Mouse (Mus musculus) lung, postnatal 25 days (tissue): ENCODE data around the gene Dynlrb1.
A peak's percentile ranks its signal among the peaks of the same experiment; 100 is the strongest.

Source experiments
- DNase-seq: peaks from one replicate; pipeline ENCODE4 v3.0.0; 2022; ENCODE audit warnings: low spot score

The Dynlrb1 gene

DNA sequence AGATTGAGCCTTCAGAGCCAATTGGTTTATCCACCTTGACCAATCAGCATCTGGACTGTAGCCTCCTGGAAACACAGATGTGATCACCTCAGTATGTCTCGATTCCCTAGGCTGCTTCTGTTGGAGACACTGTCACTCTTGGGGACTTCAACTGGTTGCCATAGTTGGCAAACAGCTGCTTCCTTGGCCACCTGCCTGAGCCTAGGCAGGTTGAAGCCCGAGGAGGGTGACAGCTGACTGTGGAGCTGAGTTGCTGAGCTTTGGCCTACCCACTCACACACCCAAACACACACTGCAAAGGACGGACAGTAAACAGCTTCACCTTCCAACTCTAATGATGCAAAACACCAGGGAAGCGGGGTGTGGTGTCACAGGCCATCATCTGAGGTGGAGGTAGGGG is 47.5 kb downstream of the Dynlrb1 start:
- DNase-seq = no peak

DNA sequence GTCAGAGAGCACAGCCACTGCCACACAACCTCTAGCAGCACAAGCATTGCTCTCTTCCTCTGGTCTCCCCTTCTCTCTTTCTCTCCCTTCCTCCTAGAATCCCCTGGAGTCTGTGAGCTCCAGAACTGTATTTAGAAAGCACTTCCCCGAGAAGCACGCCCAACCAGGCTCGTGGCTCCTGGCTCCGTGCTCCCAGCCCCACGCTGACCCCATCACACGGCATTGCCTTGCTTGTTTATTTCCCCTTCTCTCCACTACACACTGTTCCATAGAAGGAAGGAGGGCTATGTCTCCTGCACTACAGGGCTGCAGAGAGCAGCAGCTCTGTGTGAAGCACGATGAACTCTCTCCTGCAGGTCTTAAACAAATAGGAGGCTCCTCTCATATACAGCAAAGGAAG is 48.3 kb downstream of the Dynlrb1 start:
- no peak for DNase-seq

DNA sequence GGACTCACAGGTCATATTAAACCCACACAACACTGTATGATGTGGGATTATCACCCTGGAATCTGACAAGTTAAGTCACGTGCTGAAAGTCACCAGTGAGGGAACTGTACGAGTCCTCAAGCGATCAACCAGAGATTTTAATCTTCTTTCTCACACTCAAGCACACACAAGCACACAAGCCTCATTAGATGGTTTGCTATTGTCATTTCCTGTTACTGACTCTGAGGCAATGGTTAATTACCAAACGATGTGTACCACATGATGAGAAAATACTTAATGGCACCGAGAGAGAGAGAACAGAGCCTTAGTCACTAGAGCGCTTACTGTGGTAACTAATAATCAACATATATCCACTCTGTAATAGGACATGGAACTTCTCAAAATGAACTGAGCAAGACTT is 49.4 kb downstream of the Dynlrb1 start:
- DNase-seq = no peak

DNA sequence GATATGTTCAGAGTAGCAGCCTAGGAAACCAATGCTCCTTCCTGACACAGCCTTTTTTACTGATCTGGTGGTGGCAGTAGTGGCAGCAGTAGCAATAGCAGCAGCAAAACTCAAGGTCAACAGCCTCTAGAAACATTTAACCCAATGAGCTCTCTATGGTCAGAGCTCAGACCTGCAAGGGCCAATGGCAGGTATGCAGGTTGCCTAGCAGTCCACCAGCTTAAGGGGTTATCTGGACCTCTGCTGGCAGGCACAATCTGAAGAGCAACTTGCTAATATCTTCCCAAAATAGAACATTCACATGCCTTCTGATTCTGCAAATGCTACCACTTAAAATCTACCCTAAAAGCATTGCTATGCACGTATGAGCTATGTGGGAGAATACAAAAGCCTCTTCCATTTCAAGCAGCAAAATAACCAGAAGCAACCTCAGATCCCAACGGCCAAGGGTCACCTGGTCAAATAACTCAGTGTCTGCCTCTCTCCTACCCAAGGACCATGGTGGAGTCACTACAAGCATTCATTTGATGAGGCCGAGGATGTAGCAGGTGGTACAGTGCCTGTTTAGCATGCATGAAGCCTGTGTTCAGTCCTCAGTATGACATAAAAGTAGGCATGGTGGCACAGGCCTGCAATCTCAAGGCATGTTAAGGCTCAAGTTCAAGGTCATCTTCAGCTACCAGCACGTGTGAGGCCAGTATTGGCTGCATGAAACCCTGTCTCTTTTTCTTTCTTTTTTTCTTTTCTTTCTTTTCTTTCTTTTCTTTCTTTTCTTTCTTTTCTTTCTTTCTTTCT is 51.3 kb downstream of the Dynlrb1 start:
- no peak for DNase-seq

DNA sequence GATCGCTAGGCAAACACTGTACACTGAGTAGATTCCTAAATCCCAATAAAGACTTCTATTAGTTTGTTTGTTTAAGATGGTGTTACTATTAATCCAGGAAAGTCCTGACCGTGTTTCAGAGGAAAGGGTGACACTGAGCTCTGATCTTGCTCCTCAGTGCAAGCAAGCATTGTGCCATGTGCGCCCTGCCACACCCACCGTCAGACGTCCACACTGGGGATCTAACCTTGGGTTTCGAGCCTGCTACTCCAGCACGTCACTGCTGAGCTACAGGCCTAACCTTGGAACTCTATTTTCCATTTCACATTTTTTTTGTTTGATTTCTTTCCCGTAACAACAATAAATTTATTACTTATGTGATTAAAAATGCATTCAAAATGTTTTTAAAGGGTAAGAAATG is 53.7 kb downstream of the Dynlrb1 start:
- no peak for DNase-seq

GRCm38 (mm10) chr2:155293382-155293781 is 57.0 kb downstream of the Dynlrb1 start:
- no peak for DNase-seq

DNA sequence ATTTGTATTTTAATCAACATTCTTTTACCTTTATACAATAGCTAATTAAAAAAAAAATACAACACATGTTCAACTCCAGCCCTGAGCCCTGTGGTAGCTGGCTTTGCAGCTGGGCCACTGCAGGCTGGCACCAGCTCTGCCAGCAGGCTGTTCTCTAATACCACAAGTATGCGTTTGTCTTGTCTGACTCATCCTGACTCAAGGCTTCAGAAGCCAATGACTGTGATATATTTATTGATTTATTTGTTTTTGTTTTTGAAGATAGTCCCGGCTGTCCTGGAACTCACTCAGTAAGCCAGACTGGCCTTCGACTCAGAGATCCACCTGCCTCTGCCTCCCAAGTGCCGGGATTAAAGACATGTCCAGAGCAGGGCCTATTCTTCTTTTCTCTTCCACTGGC is 57.6 kb downstream of the Dynlrb1 start:
- no peak for DNase-seq

- peak; percentile 35 for DNase-seq
Measured at GRCm38 (mm10) chr2:155295453-155295852, 59.1 kb downstream of the Dynlrb1 start.

GRCm38 (mm10) chr2:155299563-155299962 is 63.2 kb downstream of the Dynlrb1 start:
- peak; percentile 63 for DNase-seq
